Mouse (Mus musculus): ENCODE data around the gene D630003M21Rik.

GRCm38 (mm10) chr2:158194945-158195640 is 33.9 kb downstream of the D630003M21Rik start:
- TF ChIP-seq CTCF (IDR thresholded peaks at IDR 0.05; ENCODE audit: low read depth) (peak; percentile 84), EP300 (optimal IDR thresholded peaks at IDR 0.05) (no peak)
